Mouse (Mus musculus): ENCODE data around the gene Egr2.

The Egr2 gene

GRCm38 (mm10) chr10:67535256-67535655 is at the start of gene Egr2:
Gene Egr2, plus strand, starts transcription at chr10:67535475.
- DNase-seq = peak; percentile 92

GRCm38 (mm10) chr10:67487496-67487895 is 47.8 kb upstream of the Egr2 start:
- no peak for DNase-seq

GRCm38 (mm10) chr10:67489836-67490235 is 45.4 kb upstream of the Egr2 start:
- DNase-seq = peak; percentile 75

- DNase-seq = peak; percentile 82
Measured at GRCm38 (mm10) chr10:67490632-67491031, 44.6 kb upstream of the Egr2 start.

GRCm38 (mm10) chr10:67492161-67492571 is 43.1 kb upstream of the Egr2 start:
- peak; percentile 71 for DNase-seq

GRCm38 (mm10) chr10:67493556-67493955 is 41.7 kb upstream of the Egr2 start:
- DNase-seq = no peak

- DNase-seq = peak; percentile 34
Measured at GRCm38 (mm10) chr10:67497144-67497892, 38.0 kb upstream of the Egr2 start.

GRCm38 (mm10) chr10:67497951-67498350 is 37.3 kb upstream of the Egr2 start:
- DNase-seq = peak; percentile 13

- DNase-seq = peak; percentile 83
Measured at GRCm38 (mm10) chr10:67503320-67503995, 31.8 kb upstream of the Egr2 start.

GRCm38 (mm10) chr10:67504046-67504445 is 31.2 kb upstream of the Egr2 start:
- no peak for DNase-seq

- DNase-seq = no peak
Measured at GRCm38 (mm10) chr10:67505248-67505647, 30.0 kb upstream of the Egr2 start.

- DNase-seq = peak; percentile 87
Measured at GRCm38 (mm10) chr10:67512211-67512610, 23.1 kb upstream of the Egr2 start.

- peak; percentile 86 for DNase-seq
Measured at GRCm38 (mm10) chr10:67512871-67513270, 22.4 kb upstream of the Egr2 start.

- DNase-seq = no peak
Measured at GRCm38 (mm10) chr10:67518733-67519132, 16.5 kb upstream of the Egr2 start.

GRCm38 (mm10) chr10:67524130-67524529 is 11.1 kb upstream of the Egr2 start:
- no peak for DNase-seq

GRCm38 (mm10) chr10:67524694-67525093 is 10.6 kb upstream of the Egr2 start:
- peak; percentile 83 for DNase-seq

GRCm38 (mm10) chr10:67526435-67526834 is 8.8 kb upstream of the Egr2 start:
- DNase-seq = peak; percentile 61

GRCm38 (mm10) chr10:67529769-67530168 is 5.5 kb upstream of the Egr2 start:
- DNase-seq = no peak

GRCm38 (mm10) chr10:67535972-67536371 is 697 bp downstream of the Egr2 start:
- DNase-seq = peak; percentile 98

GRCm38 (mm10) chr10:67536621-67537141 is 1.4 kb downstream of the Egr2 start:
- peak; percentile 96 for DNase-seq

- DNase-seq = peak; percentile 99
Measured at GRCm38 (mm10) chr10:67537151-67537994, 2.1 kb downstream of the Egr2 start.

- peak; percentile 94 for DNase-seq
Measured at GRCm38 (mm10) chr10:67538106-67538505, 2.8 kb downstream of the Egr2 start.

Data from heart, adult 11 months (tissue).